Mouse (Mus musculus) 3T3-L1 (cell line): ENCODE data around the gene Scn9a.

Source experiments
- DNase-seq: peaks from one replicate; pipeline ENCODE4 v3.0.0-alpha.2; 2015; ENCODE audit warnings: low read depth, low spot score

Scn9a gene

DNA sequence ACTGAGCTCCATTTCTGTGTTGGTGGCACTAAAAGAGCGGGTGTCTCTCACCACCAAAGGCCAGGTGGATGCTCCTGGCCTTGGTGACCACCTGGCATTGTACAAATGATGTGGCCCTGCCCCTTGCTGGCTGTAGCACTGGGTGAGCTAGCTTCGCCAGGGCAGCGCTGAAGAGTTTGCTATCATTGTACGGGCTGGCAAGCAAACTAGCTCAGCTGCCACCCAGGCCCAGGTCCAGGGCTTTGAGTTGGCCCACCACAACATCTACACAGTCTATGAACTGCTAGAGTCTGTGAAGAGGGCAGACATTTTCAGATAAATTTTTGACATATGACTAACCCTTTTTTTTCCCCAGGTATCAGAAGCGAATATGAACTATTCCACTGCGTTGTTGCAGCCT is 170.8 kb downstream of the Scn9a start:
- no peak for DNase-seq

DNA sequence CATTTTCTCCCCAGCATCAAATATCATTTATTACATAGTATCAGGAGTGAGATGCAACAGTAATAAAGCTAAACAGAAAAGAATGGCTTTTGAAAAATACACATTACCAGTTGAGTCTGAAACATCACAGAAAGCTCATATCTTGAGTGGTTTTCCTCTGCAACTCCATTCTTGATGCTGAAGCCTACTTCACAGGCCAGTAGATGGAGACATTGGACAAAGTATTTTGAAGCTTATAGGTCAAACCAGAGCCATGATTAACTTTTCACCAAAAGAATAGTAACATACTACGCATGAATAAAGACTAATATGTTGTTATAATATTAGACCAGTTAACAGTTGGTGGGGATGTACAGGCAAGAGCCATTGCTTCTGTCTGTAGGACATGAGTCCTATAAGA is 172.3 kb downstream of the Scn9a start:
- peak; percentile 64 for DNase-seq

DNA sequence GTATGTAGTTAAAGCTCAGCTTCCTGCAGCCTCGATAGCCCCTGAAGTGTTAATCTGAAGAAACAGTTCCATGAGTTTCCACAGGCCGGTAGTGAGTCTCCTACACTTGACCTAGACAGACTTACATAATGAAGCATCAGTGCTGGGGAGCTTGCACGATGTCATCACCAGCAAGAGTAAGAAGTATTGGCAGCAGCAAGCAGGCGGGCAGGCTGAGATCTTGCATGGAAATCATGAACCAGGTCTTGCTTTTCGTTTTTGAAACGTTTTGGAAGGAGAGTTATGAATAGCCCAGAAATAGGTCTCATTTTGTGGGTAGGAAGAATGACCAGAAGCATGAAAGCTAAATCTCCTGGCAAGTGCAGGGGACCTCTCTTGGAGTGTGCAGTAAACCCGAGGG is 194.1 kb downstream of the Scn9a start, which contains the start of gene Scn1a:
Gene Scn1a, minus strand, starts transcription at position 130 of the 400 bp plus-strand sequence.
- no peak for DNase-seq

DNA sequence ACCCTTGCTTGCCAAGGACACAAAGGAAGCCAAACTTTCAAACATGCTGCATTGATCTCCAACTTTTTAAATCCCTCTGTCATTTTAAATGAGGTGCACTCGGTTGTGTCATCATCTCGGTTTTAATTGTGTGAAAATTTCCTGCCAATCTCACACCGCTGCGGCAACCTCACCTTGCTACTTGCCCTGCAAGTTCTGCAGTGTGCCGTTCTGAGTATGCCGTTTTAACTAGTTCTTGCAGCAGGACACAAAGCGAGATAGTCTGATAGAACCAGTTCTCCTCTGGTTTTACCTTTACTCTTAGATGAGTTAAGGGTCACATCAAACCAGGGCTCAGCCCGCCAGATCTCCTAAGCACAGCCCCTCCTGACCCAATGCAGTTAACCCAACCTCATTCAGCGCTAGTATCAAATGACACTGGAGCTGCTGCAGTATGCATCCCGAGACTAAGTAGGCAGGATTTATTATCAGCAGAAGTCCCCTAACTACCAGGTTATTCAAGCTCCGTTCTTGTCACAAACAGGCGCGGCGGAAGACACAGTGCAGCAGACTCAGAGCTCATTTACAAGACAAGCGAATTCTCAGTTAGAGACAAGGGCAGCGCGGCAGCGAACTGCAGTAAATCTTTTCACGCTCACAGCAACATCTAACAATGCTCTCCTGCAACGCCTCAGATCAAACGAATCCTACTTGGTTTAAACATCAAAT is 194.8 kb downstream of the Scn9a start:
- DNase-seq = no peak

DNA sequence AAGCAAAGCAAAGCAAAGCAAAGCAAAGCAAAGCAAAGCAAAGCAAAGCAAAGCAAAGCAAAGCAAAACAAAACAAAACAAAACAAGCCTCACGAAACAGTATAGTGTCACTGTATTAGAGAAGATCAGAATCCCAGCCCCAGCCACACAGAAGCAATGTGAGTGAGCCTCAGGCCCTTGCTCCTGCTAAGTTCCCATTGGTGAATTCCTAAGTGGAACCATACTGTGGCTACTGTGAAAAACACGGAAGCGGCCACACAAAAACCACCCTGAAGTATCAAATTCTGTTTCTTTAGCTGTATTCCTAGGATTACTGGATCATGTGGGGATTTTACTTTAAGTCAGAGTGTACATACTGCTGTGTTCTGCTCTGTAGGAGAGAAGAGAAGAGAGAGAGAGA is 198.5 kb downstream of the Scn9a start:
- DNase-seq = no peak
